Mouse (Mus musculus) stomach, embryonic 14.5 days (tissue): Measurements from ENCODE around the gene Tnip2. TPM values are rescaled to one million over a fixed set of nuclear protein-coding genes. Genes with fewer than 3 reads are reported as not detected.

Experiments used
- ATAC-seq: fragments of 200-750 bp; cut with Nextera tagmentation; 2 replicates; pipeline ENCODE4 v1.8.0; 2017; ENCODE audit warnings: low read depth, moderate TSS enrichment; ENCODE audit not compliant: insufficient number of reproducible peaks, insufficient read depth, low FRiP score
- H3K27ac ChIP-seq: fragments of 300-500 bp; sonication (generic); 2 replicates; pipeline ENCODE4 v1.5.1; 2014; ENCODE audit warnings: mild to moderate bottlenecking, low read length, moderate library complexity, mixed read lengths
- H3K27me3 ChIP-seq: fragments of 300-500 bp; sonication (generic); 2 replicates; pipeline ENCODE4 v1.6.1; 2014; ENCODE audit warnings: low read length, control low read depth, mixed read lengths; ENCODE audit not compliant: control insufficient read depth, insufficient read depth
- H3K36me3 ChIP-seq: fragments of 300-500 bp; sonication (generic); 2 replicates; pipeline ENCODE4 v1.6.1; 2014; ENCODE audit warnings: mild to moderate bottlenecking, control low read depth, low read length, moderate library complexity, mixed read lengths; ENCODE audit not compliant: control insufficient read depth, insufficient read depth
- H3K4me1 ChIP-seq: fragments of 300-500 bp; sonication (generic); 2 replicates; pipeline ENCODE4 v1.6.1; 2014; ENCODE audit warnings: low read length, control low read depth, mixed read lengths; ENCODE audit not compliant: control insufficient read depth, insufficient read depth
- H3K4me2 ChIP-seq: fragments of 300-500 bp; sonication (generic); replicated peaks from 2 replicates; pipeline ENCODE4 v1.6.1; 2014; ENCODE audit warnings: low read depth, low read length, control low read depth
- H3K4me3 ChIP-seq: fragments of 300-500 bp; sonication (generic); 2 replicates; pipeline ENCODE4 v1.5.1; 2014; ENCODE audit warnings: low read depth, low read length, control low read depth
- H3K9ac ChIP-seq: fragments of 300-500 bp; sonication (generic); replicated peaks from 2 replicates; pipeline ENCODE4 v1.6.1; 2014; ENCODE audit warnings: low read depth, mild to moderate bottlenecking, control low read depth, low read length, moderate library complexity, mixed read lengths
- H3K9me3 ChIP-seq: fragments of 300-500 bp; sonication (generic); 2 replicates; pipeline ENCODE4 v1.6.1; 2016; ENCODE audit warnings: low read depth, low read length, control low read depth; ENCODE audit not compliant: control insufficient read depth
- WGBS: fragments of 180-500 bp; shearing (Covaris S2); extraction: QIAGEN DNeasy Blood & Tissue Kit; methylation state at CpG from one replicate; pipeline ENCODE4 v1.1.7; 2014; 5-methylcytosine and 5-hydroxymethylcytosine counted together
- polyA plus RNA-seq: library from polyadenylated mRNA; unstranded; fragments of >200 nt; fragmentation: Nextera tagmentation; extraction: Ambion mirVana; gene quantifications from 2 replicates; pipeline ENCODE4 v1.2.1, GENCODE M21; 2014

The Tnip2 gene
- polyA plus RNA-seq, 1 experiment from 2014 or later: 23.8 TPM

GRCm38 (mm10) chr5:34466079-34466478, 47.7 kb downstream of the Tnip2 start:
- Histone ChIP-seq H3K4me2 (no peak overlapping the region), H3K4me3 (no peak overlapping the region), H3K9ac (no peak overlapping the region), H3K4me1 (no peaks in the 10 kb centered on the region), H3K9me3 (no peaks in the 10 kb centered on the region), H3K36me3 (peaks cover 52% of the 10 kb centered on the region), H3K27ac (no peak overlapping the region), H3K27me3 (no peaks in the 10 kb centered on the region)
- WGBS: 92% methylated on average over 1 of the region's 1 CpGs
- ATAC-seq: no peak

GRCm38 (mm10) chr5:34461841-34462240, 52.0 kb downstream of the Tnip2 start:
- no peaks in the 10 kb centered on the region for H3K4me1 ChIP-seq
- H3K27ac ChIP-seq: no peak overlapping the region
- H3K9ac ChIP-seq: no peak overlapping the region
- H3K4me2 ChIP-seq: no peak overlapping the region
- H3K27me3 ChIP-seq: no peaks in the 10 kb centered on the region
- ATAC-seq: no peak
- WGBS: 94% methylated on average over 6 of the region's 6 CpGs
- H3K36me3 ChIP-seq: peaks cover 82% of the 10 kb centered on the region
- H3K4me3 ChIP-seq: no peak overlapping the region
- no peaks in the 10 kb centered on the region for H3K9me3 ChIP-seq

- ATAC-seq: no peak
- Histone ChIP-seq H3K9ac (no peak overlapping the region), H3K36me3 (peaks cover 76% of the 10 kb centered on the region), H3K27ac (no peak overlapping the region), H3K9me3 (no peaks in the 10 kb centered on the region), H3K4me2 (no peak overlapping the region), H3K4me1 (no peaks in the 10 kb centered on the region), H3K4me3 (no peak overlapping the region), H3K27me3 (no peaks in the 10 kb centered on the region)
- 96% methylated on average over 4 of the region's 4 CpGs for WGBS
Observed at GRCm38 (mm10) chr5:34461294-34461693, 52.5 kb downstream of the Tnip2 start.

GRCm38 (mm10) chr5:34458994-34459393, 54.8 kb downstream of the Tnip2 start:
- Histone ChIP-seq H3K4me2 (no peak overlapping the region), H3K4me3 (no peak overlapping the region), H3K4me1 (no peaks in the 10 kb centered on the region), H3K9me3 (no peaks in the 10 kb centered on the region), H3K36me3 (peaks cover 63% of the 10 kb centered on the region), H3K27me3 (no peaks in the 10 kb centered on the region), H3K27ac (no peak overlapping the region), H3K9ac (no peak overlapping the region)
- ATAC-seq: no peak
- WGBS: 88% methylated on average over 1 of the region's 1 CpGs

GRCm38 (mm10) chr5:34446207-34446606, 67.6 kb downstream of the Tnip2 start:
- WGBS: 86% methylated on average over 9 of the region's 9 CpGs
- Histone ChIP-seq H3K27me3 (no peaks in the 10 kb centered on the region), H3K27ac (no peak overlapping the region), H3K4me1 (no peaks in the 10 kb centered on the region), H3K4me3 (no peak overlapping the region), H3K36me3 (peaks cover 48% of the 10 kb centered on the region), H3K9me3 (no peaks in the 10 kb centered on the region), H3K9ac (no peak overlapping the region), H3K4me2 (no peak overlapping the region)
- ATAC-seq: no peak

Other genes with a start within 250 kb of the Tnip2 start
- 0.62 and 0.73 TPM in 2 replicates for gene Zfyve28, start 225.5 kb downstream of the Tnip2 start, polyA plus RNA-seq
- not detected in 2 replicates for gene Cfap99, start 225.4 kb downstream of the Tnip2 start, polyA plus RNA-seq
- 183 and 188 TPM in 2 replicates for gene Rnf4, start 177.7 kb downstream of the Tnip2 start, polyA plus RNA-seq
- 17.9 and 25.3 TPM in 2 replicates for gene Fam193a, start 144.1 kb downstream of the Tnip2 start, polyA plus RNA-seq
- 8.5 and 9.4 TPM in 2 replicates for gene Sh3bp2, start 11.8 kb upstream of the Tnip2 start, polyA plus RNA-seq
- gene Add1, start 59.7 kb upstream of the Tnip2 start, polyA plus RNA-seq: 193 and 196 TPM in 2 replicates
- gene Mfsd10, start 123.2 kb upstream of the Tnip2 start, polyA plus RNA-seq: 140 and 141 TPM in 2 replicates
- gene Nop14, start 146.2 kb upstream of the Tnip2 start, polyA plus RNA-seq: 27.1 and 29.1 TPM in 2 replicates
- 1.9 and 2.8 TPM in 2 replicates for gene Grk4, start 146.4 kb upstream of the Tnip2 start, polyA plus RNA-seq
- 25.8 and 26.2 TPM in 2 replicates for gene Htt, start 247.7 kb upstream of the Tnip2 start, polyA plus RNA-seq